Mouse (Mus musculus): ENCODE measurements around the gene Rimklb. TPM values are rescaled to one million over a fixed set of nuclear protein-coding genes. Genes with fewer than 3 reads are reported as not detected.
"Not testable (repeated sequence)": the region's sequence is repeated elsewhere in the genome, so short reads cannot be mapped to it uniquely, and the experiment has no call there.

The Rimklb gene
- 9.1 and 12.3 TPM in 2 replicates for polyA plus RNA-seq (2015; fragmentation: Nextera tagmentation; extraction: Ambion mirVana)

DNA sequence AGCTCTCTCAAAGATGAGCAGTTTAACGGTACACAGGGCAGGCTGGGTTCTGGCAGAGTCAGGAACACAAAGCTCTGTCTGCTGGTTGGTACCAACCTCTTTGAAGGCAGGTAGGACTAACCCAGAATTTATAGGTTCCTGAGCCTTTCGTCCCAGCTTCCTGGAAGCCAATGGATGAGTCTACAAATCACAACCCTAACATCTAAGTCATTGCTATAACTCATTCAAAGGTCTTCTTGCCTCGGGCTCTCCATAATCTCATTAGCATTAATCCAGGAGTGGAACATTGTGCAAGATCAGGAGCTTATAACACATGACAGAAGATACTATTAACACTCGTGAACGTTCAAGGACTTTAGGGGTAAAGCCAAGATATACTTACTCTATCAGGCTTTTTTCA is at the start of gene Rimklb:
TSS of gene Rimklb (minus strand) at position 101 of the 400 bp plus-strand sequence.
- Histone ChIP-seq H3K4me3 (no peak within 1 kb of the TSS), H3K4me2 (no peak within 1 kb of the TSS), H3K36me3 (no peaks in the 10 kb centered on the region), H3K4me1 (peaks cover 25% of the 10 kb centered on the region), H3K9me3 (no peaks in the 10 kb centered on the region), H3K27me3 (no peaks in the 10 kb centered on the region), H3K27ac (no peak within 1 kb of the TSS), H3K9ac (no peak within 1 kb of the TSS)
- no peak for ATAC-seq (ENCODE audit: borderline replicate concordance, extremely low read depth, low FRiP score, low TSS enrichment)
- WGBS = 76% methylated on average over 5 of the region's 5 CpGs

DNA sequence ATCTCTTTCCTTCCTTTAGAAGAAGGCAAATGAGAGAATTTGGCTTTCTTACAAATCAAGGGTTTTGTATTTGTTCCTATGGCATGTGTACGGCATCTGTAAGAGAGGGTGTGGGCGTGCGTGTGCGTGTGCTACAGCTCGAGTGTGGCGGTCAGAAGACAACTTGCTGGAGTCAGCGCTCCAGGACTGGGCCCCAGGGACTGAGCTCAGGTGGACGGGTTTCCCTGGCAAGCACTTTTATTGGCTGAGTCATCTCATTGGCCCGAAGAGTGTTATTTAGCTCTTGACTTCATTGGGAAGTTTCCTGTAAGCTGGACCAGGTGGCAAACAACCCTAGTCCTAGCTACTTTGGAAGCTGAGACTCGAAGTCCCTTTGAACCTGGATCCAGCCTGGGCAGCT is 47.4 kb upstream of the Rimklb start:
- H3K4me3 ChIP-seq = no peak overlapping the region
- no peak for ATAC-seq (ENCODE audit: borderline replicate concordance, extremely low read depth, low FRiP score, low TSS enrichment)
- H3K27ac ChIP-seq = no peak overlapping the region
- H3K4me2 ChIP-seq = no peak overlapping the region
- no peaks in the 10 kb centered on the region for H3K36me3 ChIP-seq
- no peaks in the 10 kb centered on the region for H3K4me1 ChIP-seq
- 74% methylated on average over 10 of the region's 10 CpGs for WGBS
- H3K9ac ChIP-seq = no peak overlapping the region
- H3K27me3 ChIP-seq = no peaks in the 10 kb centered on the region
- H3K9me3 ChIP-seq = no peaks in the 10 kb centered on the region

DNA sequence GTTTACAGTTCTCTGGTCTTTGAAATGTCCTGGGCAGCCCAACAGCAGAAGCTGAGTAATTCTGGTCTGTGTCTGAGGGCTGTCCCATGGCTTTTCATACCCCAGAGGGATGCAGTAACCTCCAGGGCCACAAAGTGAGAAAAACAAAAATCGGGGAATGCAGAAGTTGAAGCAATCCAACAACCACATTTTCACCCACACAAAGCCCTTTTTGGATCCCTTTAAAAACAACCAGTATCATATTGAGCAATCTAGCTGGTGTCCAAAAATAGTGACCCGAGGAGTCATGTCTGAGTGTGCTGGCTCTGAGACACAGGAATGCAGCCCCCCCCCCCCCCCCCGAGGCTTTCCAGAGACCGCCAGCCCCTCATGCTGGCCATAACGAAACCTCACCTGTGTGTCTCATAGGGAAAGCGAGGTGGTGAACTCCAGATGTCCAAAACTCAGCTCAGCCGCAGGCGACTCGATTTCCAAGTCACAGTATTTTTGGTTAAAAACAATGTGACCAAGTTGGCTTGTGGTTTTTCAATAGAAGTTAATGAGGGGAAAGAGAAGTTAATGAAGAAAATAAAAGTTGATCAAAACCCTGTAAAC is 46.8 kb upstream of the Rimklb start:
- no peak for ATAC-seq (ENCODE audit: borderline replicate concordance, extremely low read depth, low FRiP score, low TSS enrichment)
- H3K27ac ChIP-seq = no peak overlapping the region

DNA sequence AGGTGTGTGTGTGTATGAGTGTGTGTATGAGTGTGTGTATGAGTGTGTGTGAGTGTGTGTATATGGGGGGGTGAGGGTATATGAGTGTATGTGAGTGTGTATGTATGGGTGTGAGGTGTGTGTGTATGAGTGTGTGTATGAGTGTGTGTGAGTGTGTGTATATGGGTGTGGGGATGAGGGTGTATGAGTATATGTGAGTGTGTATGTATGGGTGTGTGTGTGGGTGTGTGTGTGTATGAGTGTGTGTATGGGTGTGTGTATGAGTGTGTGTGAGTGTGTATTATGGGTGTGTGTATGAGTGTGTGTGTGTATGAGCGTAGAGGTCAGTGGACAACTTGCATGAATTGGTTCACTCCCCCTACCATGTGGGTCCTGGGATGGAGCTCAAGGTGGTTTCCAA is 46.1 kb upstream of the Rimklb start:
- Histone ChIP-seq H3K4me1 (no peaks in the 10 kb centered on the region), H3K36me3 (no peaks in the 10 kb centered on the region), H3K27ac (no peak overlapping the region), H3K9me3 (no peaks in the 10 kb centered on the region), H3K4me2 (no peak overlapping the region), H3K4me3 (no peak overlapping the region), H3K27me3 (no peaks in the 10 kb centered on the region), H3K9ac (no peak overlapping the region)
- 75% methylated on average over 1 of the region's 1 CpGs for WGBS
- ATAC-seq (ENCODE audit: borderline replicate concordance, extremely low read depth, low FRiP score, low TSS enrichment) = peak; percentile 39; the same call in 1 of the 2 replicates

More for the DNA sequence above, 46.8 kb upstream of the Rimklb start:
- no peaks in the 10 kb centered on the region for H3K36me3 ChIP-seq
- WGBS = 60% methylated on average over 9 of the region's 9 CpGs
- H3K4me3 ChIP-seq = no peak overlapping the region
- no peaks in the 10 kb centered on the region for H3K9me3 ChIP-seq
- H3K4me2 ChIP-seq = no peak overlapping the region
- no peak overlapping the region for H3K9ac ChIP-seq
- no peaks in the 10 kb centered on the region for H3K4me1 ChIP-seq
- no peaks in the 10 kb centered on the region for H3K27me3 ChIP-seq

DNA sequence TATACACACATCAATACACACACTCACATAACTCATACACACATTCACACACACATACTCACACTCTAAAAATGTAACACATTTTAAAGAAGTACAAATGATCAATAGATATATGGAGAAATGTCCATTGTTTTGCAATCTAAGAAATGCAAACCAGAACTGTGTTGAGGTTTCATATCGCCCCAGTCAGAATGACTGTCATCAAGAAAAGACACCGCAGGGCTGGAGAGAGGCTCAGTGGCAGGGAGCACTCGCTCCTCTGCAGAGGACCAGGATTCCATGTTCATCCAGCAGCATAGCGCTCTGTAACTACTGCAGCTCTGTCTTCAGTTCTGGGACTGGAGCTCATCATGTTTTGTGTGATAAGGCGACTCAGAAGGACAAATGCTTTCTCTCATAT is 45.0 kb upstream of the Rimklb start:
- no peaks in the 10 kb centered on the region for H3K9me3 ChIP-seq
- no peak overlapping the region for H3K9ac ChIP-seq
- no peak for ATAC-seq (ENCODE audit: borderline replicate concordance, extremely low read depth, low FRiP score, low TSS enrichment)
- no peak overlapping the region for H3K4me3 ChIP-seq
- no peak overlapping the region for H3K4me2 ChIP-seq
- 69% methylated on average over 5 of the region's 5 CpGs for WGBS
- no peak overlapping the region for H3K27ac ChIP-seq
- H3K4me1 ChIP-seq = no peaks in the 10 kb centered on the region
- no peaks in the 10 kb centered on the region for H3K27me3 ChIP-seq
- H3K36me3 ChIP-seq = no peaks in the 10 kb centered on the region

DNA sequence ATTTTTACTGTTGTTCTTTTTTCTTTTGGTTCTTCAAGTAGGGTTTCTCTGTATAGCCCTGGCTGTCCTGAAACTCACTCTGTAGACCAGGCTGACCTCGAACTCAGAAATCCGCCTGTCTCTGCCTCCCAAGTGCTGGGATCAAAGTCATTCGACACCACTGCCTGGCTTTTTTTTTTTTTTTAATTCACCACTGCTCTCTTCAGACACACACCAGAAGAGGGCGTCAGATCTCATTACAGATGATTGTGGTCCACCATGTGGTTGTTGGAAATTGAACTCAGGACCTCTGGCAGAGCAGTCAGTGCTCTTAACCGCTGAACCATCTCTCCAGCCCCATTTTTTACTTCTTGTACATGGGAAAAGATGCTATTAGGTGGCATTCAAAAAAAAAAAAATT is 43.9 kb upstream of the Rimklb start:
- H3K36me3 ChIP-seq; H3K27ac ChIP-seq; H3K27me3 ChIP-seq; H3K4me1 ChIP-seq; H3K9me3 ChIP-seq; H3K4me2 ChIP-seq; H3K9ac ChIP-seq; ATAC-seq (ENCODE audit: borderline replicate concordance, extremely low read depth, low FRiP score, low TSS enrichment); H3K4me3 ChIP-seq: not testable (repeated sequence)
- 67% methylated on average over 5 of the region's 5 CpGs for WGBS

DNA sequence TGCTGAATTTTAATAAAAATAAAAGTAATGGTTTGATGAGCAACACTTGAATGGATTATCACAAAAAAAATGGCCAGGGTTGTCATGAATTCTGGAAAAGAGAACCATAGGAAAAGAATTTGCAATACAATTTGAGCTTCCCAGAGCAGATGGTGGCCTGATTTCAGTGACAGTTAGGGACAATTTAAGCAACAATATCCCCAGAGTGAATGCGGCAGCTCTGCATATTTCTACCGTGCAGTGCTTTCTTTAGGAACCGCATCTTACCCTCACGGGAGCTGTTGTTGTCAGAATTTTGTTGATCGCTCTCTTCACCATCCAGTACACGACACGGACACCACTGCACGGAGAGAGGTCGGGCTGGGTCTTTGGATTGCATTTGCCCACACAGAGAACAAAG is 41.0 kb upstream of the Rimklb start:
- ATAC-seq (ENCODE audit: borderline replicate concordance, extremely low read depth, low FRiP score, low TSS enrichment) = no peak

DNA sequence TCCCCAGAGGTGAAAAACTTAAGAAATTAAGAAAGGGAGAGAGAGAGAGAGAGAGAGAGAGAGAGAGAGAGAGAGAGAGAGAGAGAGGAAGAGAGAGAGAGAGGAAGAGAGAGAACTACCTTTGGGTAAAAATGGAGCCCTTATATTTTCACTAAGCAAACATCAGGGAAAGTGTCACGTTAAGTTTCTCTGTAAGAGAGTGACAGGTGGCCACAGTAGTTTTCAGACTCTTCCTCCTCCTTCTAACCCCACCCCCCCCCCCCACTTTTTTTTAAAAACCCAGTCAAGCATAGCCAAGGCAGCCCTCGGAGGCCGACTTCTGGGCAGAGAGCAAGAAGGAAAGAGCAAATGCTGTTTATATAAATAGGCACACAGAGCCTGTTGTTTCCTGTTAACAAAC is 35.5 kb upstream of the Rimklb start:
- no peaks in the 10 kb centered on the region for H3K9me3 ChIP-seq
- ATAC-seq (ENCODE audit: borderline replicate concordance, extremely low read depth, low FRiP score, low TSS enrichment) = no peak
- no peaks in the 10 kb centered on the region for H3K27me3 ChIP-seq
- no peak overlapping the region for H3K4me3 ChIP-seq
- no peak overlapping the region for H3K9ac ChIP-seq
- 31% methylated on average over 3 of the region's 3 CpGs for WGBS
- no peak overlapping the region for H3K27ac ChIP-seq
- H3K36me3 ChIP-seq = no peaks in the 10 kb centered on the region
- no peak overlapping the region for H3K4me2 ChIP-seq
- H3K4me1 ChIP-seq = no peaks in the 10 kb centered on the region; the same call in 1 of the 2 replicates

More for the DNA sequence above, 41.0 kb upstream of the Rimklb start:
- Histone ChIP-seq H3K36me3 (no peaks in the 10 kb centered on the region), H3K27ac (no peak overlapping the region), H3K4me3 (no peak overlapping the region), H3K4me1 (no peaks in the 10 kb centered on the region), H3K4me2 (no peak overlapping the region), H3K9me3 (no peaks in the 10 kb centered on the region), H3K9ac (no peak overlapping the region), H3K27me3 (no peaks in the 10 kb centered on the region)
- WGBS = 82% methylated on average over 9 of the region's 9 CpGs

DNA sequence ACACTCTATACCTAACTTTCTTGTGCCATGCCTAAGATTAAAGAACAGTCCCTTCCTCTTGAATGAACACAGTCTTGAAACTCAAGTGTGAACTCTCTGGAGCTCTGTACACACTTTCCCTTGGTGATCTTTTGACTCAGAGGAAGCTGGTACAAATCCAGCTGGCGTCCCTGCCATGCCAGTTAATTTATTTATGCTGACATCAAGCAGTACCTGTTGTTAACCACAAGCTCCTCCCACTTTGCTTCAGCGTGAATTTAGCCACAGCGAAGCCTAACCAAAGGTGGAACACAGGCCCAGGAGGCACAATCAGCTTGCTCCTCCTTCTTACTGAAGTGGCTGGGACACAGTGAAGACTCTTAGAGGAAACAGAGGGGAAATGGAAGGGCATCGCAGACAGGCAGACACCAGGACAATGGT is 34.3 kb upstream of the Rimklb start:
- Histone ChIP-seq H3K4me1 (no peaks in the 10 kb centered on the region; the same call in 1 of the 2 replicates), H3K4me2 (peak overlapping the region; percentile 0; the same call in 1 of the 2 replicates), H3K36me3 (no peaks in the 10 kb centered on the region), H3K9me3 (no peaks in the 10 kb centered on the region), H3K4me3 (no peak overlapping the region), H3K9ac (no peak overlapping the region), H3K27ac (no peak overlapping the region), H3K27me3 (no peaks in the 10 kb centered on the region)
- peak; percentile 46; the same call in 1 of the 2 replicates for ATAC-seq (ENCODE audit: borderline replicate concordance, extremely low read depth, low FRiP score, low TSS enrichment)
- WGBS = 9% methylated on average over 4 of the region's 4 CpGs

DNA sequence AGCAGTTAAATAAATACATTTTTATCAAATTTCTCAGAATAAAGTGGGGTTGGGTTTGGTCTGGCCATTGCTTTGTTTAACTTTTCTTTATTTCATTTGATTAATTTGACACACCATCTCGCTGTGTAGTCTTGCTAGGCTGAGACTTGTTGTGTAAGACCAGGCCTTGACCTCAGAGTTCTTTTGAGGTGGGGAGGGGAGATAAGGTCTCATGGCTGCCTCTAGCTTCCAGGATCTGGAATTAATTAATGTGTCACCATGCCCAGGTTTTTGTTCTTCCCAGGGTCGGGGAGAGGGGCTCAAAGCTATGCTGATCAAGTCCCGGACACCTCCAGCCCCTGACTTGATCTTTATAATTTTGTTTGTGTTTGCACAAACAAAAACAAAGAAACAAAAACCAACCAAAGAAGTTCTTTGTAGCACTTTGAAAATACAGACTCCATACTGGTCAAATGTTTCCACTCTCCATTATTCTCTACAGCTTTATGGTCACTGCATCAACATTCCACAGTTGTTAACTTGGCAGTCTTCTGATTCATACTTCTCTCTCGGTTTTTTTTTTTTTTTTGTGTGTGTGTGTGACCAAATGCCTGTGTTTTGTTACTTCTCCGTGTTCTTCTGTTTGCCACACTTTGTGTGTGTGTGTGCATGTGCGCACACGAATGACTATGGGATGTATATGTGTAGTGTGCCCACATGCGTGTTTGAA is 33.1 kb upstream of the Rimklb start:
- H3K9me3 ChIP-seq = no peaks in the 10 kb centered on the region
- no peak overlapping the region for H3K4me2 ChIP-seq
- H3K9ac ChIP-seq = no peak overlapping the region
- no peak overlapping the region for H3K27ac ChIP-seq
- no peaks in the 10 kb centered on the region for H3K27me3 ChIP-seq
- ATAC-seq (ENCODE audit: borderline replicate concordance, extremely low read depth, low FRiP score, low TSS enrichment) = no peak
- no peak overlapping the region for H3K4me3 ChIP-seq
- 60% methylated on average over 8 of the region's 8 CpGs for WGBS
- H3K4me1 ChIP-seq = no peaks in the 10 kb centered on the region; the same call in 1 of the 2 replicates
- H3K36me3 ChIP-seq = no peaks in the 10 kb centered on the region

DNA sequence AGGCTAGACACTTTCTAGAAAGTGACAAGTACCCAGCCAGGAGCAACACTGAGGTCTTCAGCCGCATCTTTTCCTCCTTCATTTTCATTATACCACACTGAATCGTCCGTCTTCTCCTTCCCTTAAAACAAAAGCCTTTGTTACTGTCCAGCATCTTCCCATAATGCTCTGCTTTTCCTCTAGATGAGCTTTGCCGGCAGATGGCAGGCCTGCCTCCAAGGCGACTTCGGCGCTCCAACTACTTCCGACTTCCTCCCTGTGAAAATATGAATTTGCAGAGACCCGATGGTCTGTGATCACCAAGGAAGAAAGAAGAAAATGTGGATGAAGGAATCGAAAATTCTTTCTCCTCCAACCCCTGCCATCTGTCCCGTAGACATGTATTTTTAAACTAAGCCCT is 29.6 kb upstream of the Rimklb start:
- Histone ChIP-seq H3K4me1 (no peaks in the 10 kb centered on the region; the same call in 1 of the 2 replicates), H3K9me3 (no peaks in the 10 kb centered on the region), H3K27ac (no peak overlapping the region), H3K36me3 (no peaks in the 10 kb centered on the region), H3K9ac (no peak overlapping the region), H3K4me3 (no peak overlapping the region), H3K27me3 (no peaks in the 10 kb centered on the region), H3K4me2 (no peak overlapping the region)
- WGBS = 73% methylated on average over 11 of the region's 11 CpGs
- no peak for ATAC-seq (ENCODE audit: borderline replicate concordance, extremely low read depth, low FRiP score, low TSS enrichment)

DNA sequence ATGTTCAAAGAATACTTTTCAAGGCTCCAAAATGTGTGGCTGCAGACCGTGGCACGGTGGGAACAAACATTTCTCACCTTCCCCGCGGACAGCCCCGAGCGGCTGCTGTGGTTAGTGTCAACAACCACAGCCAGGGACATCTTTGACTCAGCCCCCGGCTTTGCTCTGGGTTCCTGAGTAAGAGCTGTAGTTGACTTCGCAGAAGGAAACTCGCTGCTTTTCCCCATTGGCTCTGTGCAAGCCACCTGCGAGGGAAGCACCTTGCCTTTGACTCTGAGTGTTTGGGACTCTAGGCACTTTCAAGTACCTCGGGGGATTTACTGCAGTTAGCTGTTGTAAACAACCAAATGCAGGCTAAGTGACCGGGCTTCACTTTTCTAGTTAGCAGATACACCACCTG is 29.0 kb upstream of the Rimklb start:
- H3K4me2 ChIP-seq = no peak overlapping the region
- no peaks in the 10 kb centered on the region for H3K27me3 ChIP-seq

More for the DNA sequence above, 29.0 kb upstream of the Rimklb start:
- Histone ChIP-seq H3K27ac (no peak overlapping the region), H3K9me3 (no peaks in the 10 kb centered on the region), H3K36me3 (no peaks in the 10 kb centered on the region), H3K9ac (no peak overlapping the region), H3K4me3 (no peak overlapping the region), H3K4me1 (no peaks in the 10 kb centered on the region)
- no peak for ATAC-seq (ENCODE audit: borderline replicate concordance, extremely low read depth, low FRiP score, low TSS enrichment)
- WGBS = 15% methylated on average over 12 of the region's 12 CpGs

Data from lung, embryonic 15.5 days (tissue).